Mouse (Mus musculus) lung, adult 2 months (tissue): ENCODE measurements around the gene Tiam1.

Experiments
- CTCF ChIP-seq: fragments of 200-500 bp; IDR thresholded peaks from 2 replicates; pipeline ENCODE4 v1.5.1; 2011; ENCODE audit warnings: mild to moderate bottlenecking, low read length, control low read depth; ENCODE audit not compliant: insufficient read depth
- POLR2A ChIP-seq: fragments of 200-500 bp; IDR thresholded peaks from 2 replicates; pipeline ENCODE4 v1.6.1; 2011; ENCODE audit warnings: low read depth, mild to moderate bottlenecking, control low read depth, low read length, borderline replicate concordance; ENCODE audit errors: extremely low read depth

DNA sequence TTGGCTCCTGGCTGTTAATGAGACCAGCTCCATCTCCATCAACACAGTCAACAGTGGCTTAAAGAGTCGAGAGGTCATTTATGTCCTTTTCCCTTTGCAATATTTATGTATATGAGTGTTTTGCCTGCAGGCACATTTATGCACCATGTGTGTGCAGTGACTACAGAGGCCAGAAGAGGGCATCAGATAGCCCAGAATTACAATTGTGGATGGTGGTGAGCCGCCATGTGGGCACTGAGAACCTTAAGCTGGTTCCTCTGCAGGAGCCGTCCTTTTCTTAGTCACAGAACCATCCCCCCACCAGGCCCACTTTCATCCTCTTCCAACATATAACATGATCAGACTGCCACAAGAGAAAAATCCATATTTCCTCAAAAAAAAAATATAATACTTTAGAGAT is 295.4 kb downstream of the Tiam1 start:
- TF ChIP-seq CTCF (no peak), POLR2A (no peak)
